Mouse (Mus musculus): ENCODE measurements around the gene Jph3. TPM values are rescaled to one million over a fixed set of nuclear protein-coding genes. Genes with fewer than 3 reads are reported as not detected.

The Jph3 gene
- polyA plus RNA-seq, 1 experiment from 2014 or later = 11.1 TPM

- ATAC-seq (ENCODE audit: low FRiP score) = 0 out of 2 replicates have a peak, but pooled peaks have one; percentile 33
- 9% methylated on average over 26 of the region's 26 CpGs for WGBS
- peaks cover 46% of the 10 kb centered on the region for H3K27me3 ChIP-seq (ENCODE audit: control insufficient read depth, insufficient read depth, low read length)
Measured at GRCm38 (mm10) chr8:121731471-121732333, 2.3 kb downstream of the Jph3 start.

DNA sequence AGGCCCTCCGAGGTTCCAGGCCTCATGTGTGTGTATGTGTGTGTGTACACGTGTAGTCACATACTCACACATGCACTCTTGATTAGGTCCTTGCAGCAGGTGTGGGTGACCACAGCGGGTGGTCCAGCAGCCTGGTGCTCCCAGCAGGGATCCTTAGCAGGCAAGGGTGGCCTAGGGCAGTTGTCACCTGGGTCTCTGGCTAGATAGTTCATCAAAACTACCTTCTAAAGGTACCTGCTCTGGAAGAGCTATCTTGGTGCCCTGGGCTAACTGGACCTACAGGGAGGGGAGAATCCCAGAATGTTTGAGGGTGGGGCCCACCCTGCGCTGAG lies 2.9 kb downstream of the Jph3 start:
- peak overlapping the region; percentile 46; the same call in 1 of the 2 replicates for H3K4me3 ChIP-seq (ENCODE audit: low read depth, low read length)
- H3K27ac ChIP-seq (ENCODE audit: low read depth, low read length) = no peak overlapping the region
- 0 out of 2 replicates have a peak overlapping the region, but pooled peaks have one; percentile 23 for H3K9ac ChIP-seq (ENCODE audit: low read depth, low read length)
- WGBS = 57% methylated on average over 4 of the region's 4 CpGs
- no peaks in the 10 kb centered on the region for H3K36me3 ChIP-seq (ENCODE audit: control insufficient read depth, insufficient read depth, low read length)
- H3K4me1 ChIP-seq (replicated peaks; ENCODE audit: control insufficient read depth, insufficient read depth, low read length) = 0 out of 2 replicates have a peak, but pooled peaks cover 2% of the 10 kb centered on the region
- ATAC-seq (ENCODE audit: low FRiP score) = peak; percentile 26; the same call in 1 of the 2 replicates
- H3K9me3 ChIP-seq (ENCODE audit: control insufficient read depth, low read length) = no peaks in the 10 kb centered on the region
- peaks cover 46% of the 10 kb centered on the region for H3K27me3 ChIP-seq (ENCODE audit: control insufficient read depth, insufficient read depth, low read length)
- peak overlapping the region; percentile 78 for H3K4me2 ChIP-seq (replicated peaks; ENCODE audit: low read depth, low read length)
- no peak for DNase-seq (ENCODE audit: low spot score)

More at GRCm38 (mm10) chr8:121731471-121732333, 2.3 kb downstream of the Jph3 start:
- peak overlapping the region; percentile 78 for H3K4me2 ChIP-seq (replicated peaks; ENCODE audit: low read depth, low read length)
- DNase-seq (ENCODE audit: low spot score) = peak; percentile 42
- H3K9me3 ChIP-seq (ENCODE audit: control insufficient read depth, low read length) = no peaks in the 10 kb centered on the region
- H3K27ac ChIP-seq (ENCODE audit: low read depth, low read length) = no peak overlapping the region
- no peaks in the 10 kb centered on the region for H3K36me3 ChIP-seq (ENCODE audit: control insufficient read depth, insufficient read depth, low read length)
- H3K4me1 ChIP-seq (replicated peaks; ENCODE audit: control insufficient read depth, insufficient read depth, low read length) = 0 out of 2 replicates have a peak, but pooled peaks cover 2% of the 10 kb centered on the region
- H3K4me3 ChIP-seq (ENCODE audit: low read depth, low read length) = peak overlapping the region; percentile 46
- H3K9ac ChIP-seq (ENCODE audit: low read depth, low read length) = 0 out of 2 replicates have a peak overlapping the region, but pooled peaks have one; percentile 23

GRCm38 (mm10) chr8:121734262-121734661 lies 4.8 kb downstream of the Jph3 start:
- no peaks in the 10 kb centered on the region for H3K9me3 ChIP-seq (ENCODE audit: control insufficient read depth, low read length)
- H3K27me3 ChIP-seq (ENCODE audit: control insufficient read depth, insufficient read depth, low read length) = peaks cover 33% of the 10 kb centered on the region
- H3K9ac ChIP-seq (ENCODE audit: low read depth, low read length) = no peak overlapping the region
- H3K27ac ChIP-seq (ENCODE audit: low read depth, low read length) = no peak overlapping the region
- H3K4me3 ChIP-seq (ENCODE audit: low read depth, low read length) = no peak overlapping the region
- H3K4me2 ChIP-seq (replicated peaks; ENCODE audit: low read depth, low read length) = no peak overlapping the region
- DNase-seq (ENCODE audit: low spot score) (no peak), ATAC-seq (ENCODE audit: low FRiP score) (no peak)
- H3K36me3 ChIP-seq (ENCODE audit: control insufficient read depth, insufficient read depth, low read length) = no peaks in the 10 kb centered on the region
- 97% methylated on average over 16 of the region's 16 CpGs for WGBS
- H3K4me1 ChIP-seq (replicated peaks; ENCODE audit: control insufficient read depth, insufficient read depth, low read length) = 0 out of 2 replicates have a peak, but pooled peaks cover 2% of the 10 kb centered on the region

DNA sequence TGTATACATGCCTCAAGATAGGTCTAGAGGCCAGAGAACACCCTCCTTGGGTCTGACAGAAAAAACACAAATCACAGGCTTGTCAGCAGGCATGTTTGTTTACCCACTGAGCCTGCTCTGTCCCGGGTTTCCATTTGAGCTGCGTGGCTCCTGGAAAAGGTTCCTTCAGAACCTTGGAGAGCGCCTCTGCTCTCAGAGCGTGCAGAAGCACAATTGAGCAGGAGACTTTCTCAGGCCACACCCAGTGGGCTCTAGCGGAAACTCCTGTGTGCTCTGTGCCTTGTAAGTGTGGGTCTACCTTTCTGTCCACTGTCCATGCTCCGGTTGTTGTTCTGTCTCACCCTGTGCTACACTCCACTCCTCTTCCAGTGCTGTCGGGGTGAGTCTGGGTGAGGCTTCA lies 6.8 kb downstream of the Jph3 start:
- ATAC-seq (ENCODE audit: low FRiP score) (no peak), DNase-seq (ENCODE audit: low spot score) (peak; percentile 68)
- Histone ChIP-seq H3K9me3 (ENCODE audit: control insufficient read depth, low read length) (no peaks in the 10 kb centered on the region), H3K27me3 (ENCODE audit: control insufficient read depth, insufficient read depth, low read length) (peaks cover 19% of the 10 kb centered on the region), H3K36me3 (ENCODE audit: control insufficient read depth, insufficient read depth, low read length) (no peaks in the 10 kb centered on the region), H3K4me1 (replicated peaks; ENCODE audit: control insufficient read depth, insufficient read depth, low read length) (0 out of 2 replicates have a peak, but pooled peaks cover 2% of the 10 kb centered on the region), H3K9ac (ENCODE audit: low read depth, low read length) (no peak overlapping the region), H3K4me2 (replicated peaks; ENCODE audit: low read depth, low read length) (no peak overlapping the region), H3K27ac (ENCODE audit: low read depth, low read length) (no peak overlapping the region), H3K4me3 (ENCODE audit: low read depth, low read length) (no peak overlapping the region)
- WGBS = 15% methylated on average over 7 of the region's 7 CpGs

DNA sequence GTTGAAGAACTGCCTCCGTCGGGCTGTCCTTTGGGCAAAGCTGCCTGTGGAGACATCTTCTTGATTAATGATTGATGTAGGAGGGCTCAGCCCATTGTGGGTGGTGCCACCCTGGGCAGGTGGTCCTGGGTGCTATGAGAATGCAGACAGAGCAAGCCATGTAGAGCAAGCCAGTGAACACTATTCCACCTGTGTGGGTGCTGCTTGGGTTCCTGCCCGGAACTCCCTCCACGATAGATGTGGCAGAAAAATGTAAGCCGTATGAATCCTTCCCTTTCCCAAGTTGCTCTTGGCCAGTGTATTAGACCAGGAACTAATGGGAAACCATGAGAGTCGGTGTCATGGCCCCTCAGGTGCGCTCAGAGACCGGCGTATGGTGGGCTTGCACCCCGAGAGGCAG lies 11.3 kb downstream of the Jph3 start:
- no peak for DNase-seq (ENCODE audit: low spot score)
- WGBS = 88% methylated on average over 10 of the region's 10 CpGs
- ATAC-seq (ENCODE audit: low FRiP score) = no peak
- no peak overlapping the region for H3K27ac ChIP-seq (ENCODE audit: low read depth, low read length)
- H3K27me3 ChIP-seq (ENCODE audit: control insufficient read depth, insufficient read depth, low read length) = no peaks in the 10 kb centered on the region
- H3K9me3 ChIP-seq (ENCODE audit: control insufficient read depth, low read length) = no peaks in the 10 kb centered on the region
- H3K4me2 ChIP-seq (replicated peaks; ENCODE audit: low read depth, low read length) = no peak overlapping the region
- no peaks in the 10 kb centered on the region for H3K36me3 ChIP-seq (ENCODE audit: control insufficient read depth, insufficient read depth, low read length)
- no peak overlapping the region for H3K4me3 ChIP-seq (ENCODE audit: low read depth, low read length)
- no peak overlapping the region for H3K9ac ChIP-seq (ENCODE audit: low read depth, low read length)
- no peaks in the 10 kb centered on the region for H3K4me1 ChIP-seq (replicated peaks; ENCODE audit: control insufficient read depth, insufficient read depth, low read length)

GRCm38 (mm10) chr8:121749501-121749900 lies 20.1 kb downstream of the Jph3 start:
- Histone ChIP-seq H3K27me3 (ENCODE audit: control insufficient read depth, insufficient read depth, low read length) (no peaks in the 10 kb centered on the region), H3K36me3 (ENCODE audit: control insufficient read depth, insufficient read depth, low read length) (no peaks in the 10 kb centered on the region), H3K4me1 (replicated peaks; ENCODE audit: control insufficient read depth, insufficient read depth, low read length) (no peaks in the 10 kb centered on the region), H3K4me3 (ENCODE audit: low read depth, low read length) (no peak overlapping the region), H3K9me3 (ENCODE audit: control insufficient read depth, low read length) (no peaks in the 10 kb centered on the region; the same call in 1 of the 2 replicates), H3K27ac (ENCODE audit: low read depth, low read length) (no peak overlapping the region), H3K4me2 (replicated peaks; ENCODE audit: low read depth, low read length) (no peak overlapping the region), H3K9ac (ENCODE audit: low read depth, low read length) (no peak overlapping the region)
- DNase-seq (ENCODE audit: low spot score) = no peak
- 79% methylated on average over 9 of the region's 9 CpGs for WGBS
- no peak for ATAC-seq (ENCODE audit: low FRiP score)

- Histone ChIP-seq H3K4me2 (replicated peaks; ENCODE audit: low read depth, low read length) (no peak overlapping the region), H3K27me3 (ENCODE audit: control insufficient read depth, insufficient read depth, low read length) (no peaks in the 10 kb centered on the region), H3K9me3 (ENCODE audit: control insufficient read depth, low read length) (no peaks in the 10 kb centered on the region; the same call in 1 of the 2 replicates), H3K36me3 (ENCODE audit: control insufficient read depth, insufficient read depth, low read length) (no peaks in the 10 kb centered on the region), H3K9ac (ENCODE audit: low read depth, low read length) (no peak overlapping the region), H3K4me1 (replicated peaks; ENCODE audit: control insufficient read depth, insufficient read depth, low read length) (no peaks in the 10 kb centered on the region), H3K27ac (ENCODE audit: low read depth, low read length) (no peak overlapping the region), H3K4me3 (ENCODE audit: low read depth, low read length) (no peak overlapping the region)
- DNase-seq (ENCODE audit: low spot score) = no peak
- 44% methylated on average over 3 of the region's 3 CpGs for WGBS
- no peak for ATAC-seq (ENCODE audit: low FRiP score)
Measured at GRCm38 (mm10) chr8:121750512-121750911, 21.1 kb downstream of the Jph3 start.

DNA sequence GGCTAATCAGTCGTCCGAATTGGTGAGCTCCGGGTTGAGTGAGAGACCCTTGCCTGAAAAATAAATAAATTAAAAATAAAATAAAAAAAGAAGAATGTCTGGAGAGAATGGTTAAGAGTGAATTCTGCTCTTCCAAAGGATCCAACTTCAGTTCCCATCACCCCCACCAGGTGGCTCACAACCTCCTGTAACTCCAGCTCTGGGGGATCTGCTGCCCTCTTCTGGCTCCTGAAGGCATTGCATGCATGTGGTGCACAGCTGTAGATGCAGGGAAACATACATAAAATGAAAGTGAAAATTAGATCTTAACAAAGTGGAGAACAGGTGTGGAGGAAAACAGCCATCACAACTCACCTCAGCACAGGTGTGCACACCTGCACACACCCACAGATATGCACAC lies 22.0 kb downstream of the Jph3 start:
- Histone ChIP-seq H3K27ac (ENCODE audit: low read depth, low read length) (no peak overlapping the region), H3K9me3 (ENCODE audit: control insufficient read depth, low read length) (no peaks in the 10 kb centered on the region; the same call in 1 of the 2 replicates), H3K4me1 (replicated peaks; ENCODE audit: control insufficient read depth, insufficient read depth, low read length) (no peaks in the 10 kb centered on the region), H3K9ac (ENCODE audit: low read depth, low read length) (no peak overlapping the region), H3K36me3 (ENCODE audit: control insufficient read depth, insufficient read depth, low read length) (no peaks in the 10 kb centered on the region), H3K4me2 (replicated peaks; ENCODE audit: low read depth, low read length) (no peak overlapping the region), H3K27me3 (ENCODE audit: control insufficient read depth, insufficient read depth, low read length) (no peaks in the 10 kb centered on the region), H3K4me3 (ENCODE audit: low read depth, low read length) (no peak overlapping the region)
- 35% methylated on average over 3 of the region's 3 CpGs for WGBS
- ATAC-seq (ENCODE audit: low FRiP score) (no peak), DNase-seq (ENCODE audit: low spot score) (peak; percentile 86)

DNA sequence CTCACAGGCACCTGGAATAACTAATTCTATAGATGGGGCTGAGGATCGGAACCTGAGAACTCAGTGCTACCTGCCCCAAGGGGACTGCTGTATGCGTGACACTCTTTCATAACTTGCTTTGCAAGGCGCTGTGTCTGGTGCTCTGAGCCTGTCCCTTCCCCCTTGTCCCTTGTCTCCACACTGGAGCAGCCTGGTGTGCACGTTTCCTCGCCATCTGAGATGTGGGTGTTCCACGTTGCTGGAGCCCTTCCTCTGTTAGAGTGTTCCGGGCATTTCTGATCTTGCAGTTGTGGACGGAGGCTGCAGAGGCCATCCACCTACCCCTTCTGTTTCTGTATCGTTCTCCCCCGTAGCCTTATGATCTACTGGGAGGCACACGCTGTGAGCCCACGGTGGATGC lies 29.0 kb downstream of the Jph3 start:
- ATAC-seq (ENCODE audit: low FRiP score) = no peak
- H3K4me3 ChIP-seq (ENCODE audit: low read depth, low read length) = no peak overlapping the region
- H3K27me3 ChIP-seq (ENCODE audit: control insufficient read depth, insufficient read depth, low read length) = no peaks in the 10 kb centered on the region
- no peak for DNase-seq (ENCODE audit: low spot score)
- no peaks in the 10 kb centered on the region for H3K36me3 ChIP-seq (ENCODE audit: control insufficient read depth, insufficient read depth, low read length)
- no peaks in the 10 kb centered on the region for H3K4me1 ChIP-seq (replicated peaks; ENCODE audit: control insufficient read depth, insufficient read depth, low read length)
- H3K9ac ChIP-seq (ENCODE audit: low read depth, low read length) = no peak overlapping the region
- WGBS = 76% methylated on average over 12 of the region's 12 CpGs
- H3K4me2 ChIP-seq (replicated peaks; ENCODE audit: low read depth, low read length) = no peak overlapping the region
- no peak overlapping the region for H3K27ac ChIP-seq (ENCODE audit: low read depth, low read length)
- H3K9me3 ChIP-seq (ENCODE audit: control insufficient read depth, low read length) = no peaks in the 10 kb centered on the region
